Mouse (Mus musculus) liver, adult (tissue): ENCODE measurements around the gene 4931428L18Rik.

Experiments used
- GATA4 ChIP-seq: IDR thresholded peaks from 2 replicates; pipeline ENCODE4 v1.6.1; 2014; ENCODE audit warnings: mild to moderate bottlenecking, low read length; ENCODE audit not compliant: insufficient replicate concordance

4931428L18Rik gene

DNA sequence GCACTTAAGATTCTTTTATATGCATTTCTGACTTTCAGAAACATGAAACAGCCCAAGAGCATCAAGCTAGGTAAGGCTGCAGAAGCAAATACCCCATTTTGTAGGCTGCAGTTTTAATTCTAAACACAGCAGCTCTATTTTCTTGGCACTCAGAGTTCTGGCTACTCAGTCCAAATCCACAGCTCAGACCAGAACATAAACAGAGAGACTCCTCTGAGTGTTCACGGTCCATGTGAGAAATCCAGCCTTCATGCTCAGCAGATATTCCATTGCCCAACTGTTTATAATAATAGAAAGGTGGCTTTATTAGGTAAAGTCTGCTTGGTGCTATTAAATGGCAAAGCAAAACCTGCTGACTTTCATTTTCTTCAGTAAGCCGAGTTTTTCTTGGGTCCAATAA, 120.2 kb downstream of the 4931428L18Rik start:
- no peak for TF ChIP-seq GATA4

DNA sequence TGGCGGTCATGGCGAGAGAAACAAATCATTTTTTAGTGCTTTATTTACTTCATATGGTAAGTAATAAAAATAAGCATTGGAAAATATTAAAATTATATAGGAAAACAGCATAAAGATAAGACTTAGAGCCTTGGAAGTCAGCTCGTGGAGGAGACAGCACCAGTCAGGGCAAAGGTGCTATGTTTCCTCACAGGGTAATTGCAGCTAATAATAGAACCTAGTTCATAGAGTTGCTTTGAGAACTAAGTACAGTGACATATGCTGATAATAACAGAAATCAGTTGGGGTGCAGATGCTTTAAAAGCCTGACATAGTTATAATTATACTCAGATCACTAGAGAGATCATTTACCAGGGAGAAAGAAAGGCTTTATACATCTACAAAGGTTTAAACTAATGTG, 125.3 kb downstream of the 4931428L18Rik start:
- no peak for TF ChIP-seq GATA4

DNA sequence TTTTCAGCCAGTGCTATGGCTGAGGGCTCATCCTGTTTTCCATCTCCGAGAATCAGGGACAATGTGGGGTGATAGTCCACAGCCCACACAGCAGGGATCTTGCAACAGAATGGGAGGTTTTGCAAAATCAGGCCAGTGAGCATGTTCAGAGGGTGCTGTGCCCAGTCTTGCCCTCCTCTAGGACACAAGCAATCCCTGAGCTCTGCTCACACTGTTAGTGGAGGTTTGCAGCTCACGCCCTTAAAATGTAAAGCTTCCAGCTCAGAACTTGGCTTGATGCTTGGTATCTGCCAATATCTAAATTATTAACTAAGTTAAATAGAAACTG, 126.1 kb downstream of the 4931428L18Rik start:
- TF ChIP-seq GATA4: peak; percentile 24; the same call in 1 of the 2 replicates

DNA sequence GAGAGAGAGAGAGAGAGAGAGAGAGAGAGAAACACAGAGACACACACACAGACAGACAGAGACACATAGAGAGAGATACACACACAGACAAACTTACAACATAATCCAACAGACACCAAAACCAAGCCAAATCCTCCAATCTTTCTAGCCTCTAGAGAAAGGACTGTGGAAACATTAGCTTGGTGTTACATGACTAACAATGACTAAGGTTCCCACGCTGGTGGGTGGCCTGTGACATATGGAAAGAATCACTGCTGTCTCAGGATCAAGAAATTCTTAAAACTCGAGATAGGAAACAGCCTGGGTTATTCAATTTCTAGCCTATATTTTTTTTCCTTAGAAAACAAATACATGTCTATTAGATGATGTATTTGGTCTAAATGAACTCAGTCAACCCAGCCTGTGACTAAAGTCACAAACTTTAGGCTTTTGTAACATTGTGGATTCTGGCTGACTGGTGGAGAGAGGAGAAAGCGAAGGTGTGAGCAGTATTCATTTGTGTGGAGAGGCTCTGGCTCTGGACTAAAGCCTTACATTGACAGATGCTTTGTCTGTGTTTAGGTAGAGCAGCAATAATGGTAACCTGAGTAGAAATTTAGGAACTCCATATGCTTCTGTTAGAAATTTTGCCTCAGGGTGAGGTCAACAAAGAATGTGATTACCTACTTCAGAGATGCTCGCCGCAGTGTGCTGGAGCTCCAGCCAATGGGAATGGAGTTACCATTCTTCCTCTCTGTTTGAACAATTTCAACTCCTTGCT, 126.6 kb downstream of the 4931428L18Rik start:
- TF ChIP-seq GATA4: no peak

DNA sequence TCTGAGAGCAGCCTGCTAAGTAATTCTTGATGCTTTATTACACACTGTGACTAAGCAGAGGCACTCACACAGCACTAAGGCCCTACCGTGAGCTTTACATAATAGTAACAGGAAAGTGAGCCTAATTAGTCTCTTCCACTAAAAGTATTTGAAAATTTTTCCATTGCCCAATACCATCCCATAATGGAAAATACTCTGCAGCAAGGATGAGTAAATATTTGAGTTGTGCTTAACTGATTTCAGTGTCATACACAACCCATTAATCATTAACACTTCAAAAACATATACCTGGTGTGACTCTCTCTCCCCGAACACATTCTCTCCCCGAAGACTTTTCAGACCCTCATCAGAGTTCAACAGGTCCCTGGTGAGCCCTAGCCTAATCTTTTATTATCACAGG, 127.7 kb downstream of the 4931428L18Rik start:
- TF ChIP-seq GATA4: 0 out of 2 replicates have a peak, but pooled peaks have one; percentile 17

DNA sequence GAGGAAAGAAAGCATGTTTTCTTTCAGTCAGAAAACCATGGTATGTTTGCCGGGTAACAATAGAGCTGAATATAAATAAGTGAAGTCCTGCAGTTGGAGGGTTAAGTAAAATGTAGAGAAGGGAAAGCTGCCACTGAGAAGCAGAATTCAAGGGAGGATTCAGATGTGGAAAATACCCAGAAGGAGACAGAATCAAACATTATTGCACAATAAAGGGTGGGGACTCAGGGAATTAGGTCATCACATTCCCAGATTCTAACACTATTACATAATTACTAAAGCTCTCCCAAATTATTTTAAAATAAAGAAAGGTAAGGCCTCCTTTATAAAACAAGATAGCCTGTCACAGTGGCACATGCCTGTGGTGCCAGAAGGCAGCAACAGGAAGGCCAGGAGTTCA, 128.5 kb downstream of the 4931428L18Rik start:
- TF ChIP-seq GATA4: no peak

DNA sequence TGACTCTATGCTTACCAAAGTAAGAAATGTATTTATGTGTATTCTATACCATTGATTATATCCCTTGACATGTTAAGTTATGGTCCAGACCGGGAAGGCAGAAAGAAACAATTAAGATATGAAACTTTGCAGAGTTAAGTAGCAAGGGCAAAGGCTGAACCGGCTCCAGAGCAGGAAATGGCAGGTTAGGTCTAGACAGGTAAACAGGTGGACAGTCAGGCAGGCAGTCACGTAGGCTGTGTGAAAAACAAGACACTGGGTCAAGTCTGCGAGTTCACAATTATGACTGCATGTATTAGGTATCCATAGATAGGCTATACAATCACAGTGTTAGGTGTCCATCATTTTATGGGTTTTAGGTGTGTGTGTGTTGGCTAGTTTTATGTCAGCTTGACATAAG, 133.8 kb downstream of the 4931428L18Rik start:
- TF ChIP-seq GATA4: no peak

DNA sequence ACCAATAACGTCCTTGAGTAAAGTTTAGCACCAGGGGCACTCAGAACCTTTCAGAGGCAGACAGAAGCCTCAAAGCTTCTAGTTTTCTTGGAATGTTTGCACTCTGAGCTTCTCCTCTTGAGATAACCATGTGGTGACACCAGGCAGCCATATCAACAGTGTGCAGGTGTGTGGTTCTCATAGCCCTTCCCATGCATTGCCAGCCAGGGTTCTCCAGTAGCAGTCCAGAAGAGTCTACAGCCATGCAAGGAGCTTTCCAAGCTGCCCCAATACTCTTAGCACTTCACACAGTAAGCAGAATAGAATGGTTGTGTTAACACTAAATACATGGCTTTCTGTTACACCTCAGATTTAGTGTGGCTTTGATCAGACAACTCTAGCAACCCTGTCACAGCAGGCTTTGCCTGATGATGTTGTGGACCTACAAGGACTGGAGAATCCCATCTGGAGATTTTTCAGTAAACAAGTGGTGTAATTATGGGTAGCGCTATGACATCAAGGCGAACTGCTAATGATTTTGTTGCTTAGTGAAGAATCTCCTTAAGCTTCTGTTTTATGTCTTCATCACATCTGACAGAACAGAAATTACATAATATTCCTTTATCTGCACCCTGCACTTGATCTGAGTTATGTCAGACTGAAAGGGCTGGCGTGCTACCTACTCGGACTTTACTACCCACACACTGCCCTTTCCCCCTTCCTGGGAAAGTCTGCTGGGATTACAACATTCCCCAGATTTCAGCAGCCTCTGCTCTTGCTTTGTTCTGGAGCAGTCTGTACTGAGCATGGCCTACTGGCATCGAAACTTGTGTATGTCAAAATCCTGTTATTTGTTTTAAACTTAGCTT, 149.7 kb downstream of the 4931428L18Rik start:
- TF ChIP-seq GATA4: peak; percentile 73; the same call in 1 of the 2 replicates

DNA sequence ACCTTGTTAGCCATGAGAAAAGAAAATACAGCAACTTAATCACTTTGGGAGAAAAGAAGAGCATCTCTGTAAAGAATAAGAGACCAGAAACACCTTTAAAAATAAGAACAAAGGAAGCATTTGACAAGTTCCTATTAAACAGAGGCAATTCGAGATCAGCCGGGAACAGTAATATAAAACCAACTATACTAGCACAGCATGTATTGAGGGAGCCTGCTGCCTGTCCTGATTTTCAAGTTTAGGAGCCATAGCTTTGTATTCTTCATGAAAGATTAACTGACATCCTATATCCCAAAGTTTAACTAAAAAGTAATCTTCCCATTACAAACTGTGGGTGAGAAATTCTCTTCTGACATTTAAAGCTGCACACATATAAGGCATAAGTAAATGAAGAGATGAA, 151.3 kb downstream of the 4931428L18Rik start:
- no peak for TF ChIP-seq GATA4

DNA sequence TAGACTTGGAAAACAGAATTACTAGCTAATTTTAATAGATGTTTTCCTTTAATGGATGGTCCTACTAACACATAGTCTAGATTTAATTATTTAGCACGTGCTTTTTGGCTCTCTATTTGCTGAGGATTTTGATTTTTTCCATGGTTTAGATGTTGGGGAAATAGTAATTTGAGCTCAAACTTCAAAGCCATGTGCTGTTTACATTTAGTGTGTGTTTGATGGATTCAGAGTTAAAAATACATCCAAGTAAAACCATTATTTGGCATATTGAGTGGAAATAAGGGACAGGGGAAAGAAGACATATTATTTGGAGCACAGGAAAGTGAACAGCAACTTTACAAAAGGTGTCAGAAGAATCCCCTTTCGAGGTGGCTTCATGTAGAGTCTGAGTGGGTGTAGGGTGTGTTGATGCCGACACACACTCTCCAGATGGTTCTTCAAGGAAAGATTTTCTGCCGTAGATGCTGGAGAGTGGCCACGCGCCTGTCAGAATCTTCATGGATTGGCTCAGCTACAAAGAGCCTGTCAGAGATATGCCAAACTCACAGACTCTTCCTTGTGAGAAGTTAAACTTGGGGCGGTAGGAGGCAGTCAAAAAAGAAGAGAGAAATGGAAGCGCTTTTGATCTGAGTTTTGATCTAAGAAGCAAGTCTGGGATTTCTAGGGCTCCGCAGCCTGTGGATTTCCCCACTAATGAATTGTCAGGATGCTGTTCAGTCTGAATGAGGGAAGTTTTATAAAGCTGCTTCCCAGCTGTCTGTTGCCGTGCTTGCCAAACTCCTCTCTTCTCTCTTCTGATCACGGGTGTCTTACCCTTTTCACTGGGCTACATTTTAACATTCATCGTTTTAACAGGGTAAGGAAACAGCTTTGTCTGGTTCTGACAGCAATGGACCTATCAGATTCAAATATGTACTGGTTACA, 157.4 kb downstream of the 4931428L18Rik start:
- no peak for TF ChIP-seq GATA4

DNA sequence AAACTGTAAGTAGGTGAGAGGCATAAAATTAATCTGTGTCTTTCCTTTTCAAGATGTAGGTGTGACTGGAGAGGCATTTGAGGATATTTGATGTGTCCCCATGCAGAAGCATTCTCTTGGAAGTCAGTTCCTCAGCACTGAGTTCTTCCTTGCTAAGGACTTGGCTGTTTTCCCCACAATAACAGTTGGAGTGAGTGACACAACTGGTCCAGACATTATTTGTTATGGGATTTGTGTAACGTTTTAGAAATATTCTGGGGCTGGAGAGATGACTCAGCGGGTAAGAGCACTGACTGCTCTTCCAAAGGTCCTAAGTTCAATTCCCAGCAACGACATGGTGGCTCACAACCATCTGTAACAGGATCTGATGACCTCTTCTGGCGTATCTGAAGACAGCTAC, 162.7 kb downstream of the 4931428L18Rik start:
- no peak for TF ChIP-seq GATA4

DNA sequence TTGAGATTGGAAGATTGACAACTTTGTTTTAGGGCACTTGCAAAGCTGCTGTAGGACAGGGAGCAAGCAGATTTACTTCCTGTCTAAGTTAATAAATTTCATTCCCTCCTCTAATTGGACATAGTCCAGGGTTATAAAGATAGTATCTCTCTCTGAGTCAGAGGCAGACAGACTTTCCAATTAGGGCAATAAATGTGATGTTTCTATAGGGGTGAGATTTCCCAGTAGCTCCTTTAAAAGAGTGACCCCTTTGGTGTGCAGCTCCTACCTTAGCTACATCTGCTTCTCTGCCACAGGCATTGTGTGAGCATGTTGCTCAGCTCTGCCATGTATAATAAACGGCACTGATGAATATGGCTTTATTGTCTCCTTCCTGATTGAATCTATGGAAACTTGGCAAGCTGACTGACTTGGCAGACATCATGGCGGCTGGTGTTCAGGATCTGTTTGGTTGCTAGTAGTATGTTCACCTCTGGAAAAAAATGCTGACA, 163.6 kb downstream of the 4931428L18Rik start:
- TF ChIP-seq GATA4: no peak

DNA sequence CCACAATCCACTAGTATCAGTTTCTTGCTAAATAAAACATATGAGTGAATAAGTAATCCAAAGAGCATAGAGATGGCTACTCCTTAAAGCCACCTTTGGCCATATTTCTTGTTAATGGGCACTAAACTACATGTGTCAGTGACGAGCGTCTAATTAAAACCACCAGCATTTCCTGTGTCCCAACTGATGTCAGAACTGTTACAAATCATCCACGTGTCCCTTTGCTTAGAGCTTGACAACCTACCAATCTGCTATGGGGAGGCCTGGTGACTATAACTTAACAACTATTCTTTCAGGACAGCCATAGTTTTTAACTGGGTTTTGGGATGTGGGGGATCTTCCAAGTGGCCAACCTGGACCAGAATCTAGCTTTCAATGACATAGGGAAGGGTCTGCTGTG, 164.3 kb downstream of the 4931428L18Rik start:
- TF ChIP-seq GATA4: no peak

DNA sequence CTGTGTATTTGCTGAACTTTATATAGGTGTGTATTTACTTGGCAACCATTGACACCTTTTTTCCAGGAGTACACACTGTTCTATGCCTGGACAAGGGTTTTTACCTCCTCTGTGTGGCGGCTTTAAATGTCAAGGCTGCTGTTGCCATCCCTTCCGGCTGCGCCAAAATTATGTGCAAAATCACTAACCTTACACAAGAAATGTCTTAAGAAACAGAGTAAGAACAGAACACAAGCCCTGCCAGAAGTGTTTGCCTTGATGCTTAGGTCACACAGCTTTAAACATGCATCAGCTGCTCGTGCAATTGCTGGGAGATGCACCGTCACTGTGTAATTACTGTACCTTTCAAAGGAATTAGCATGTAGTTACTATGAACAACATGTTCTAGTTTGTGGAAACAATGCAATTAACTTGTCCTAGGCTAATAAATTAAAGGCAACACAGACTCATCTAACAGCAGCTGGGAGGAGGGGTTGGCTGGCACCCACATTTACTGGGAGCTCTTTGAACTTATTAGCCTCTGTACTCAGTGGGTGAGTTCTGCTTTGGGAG, 171.0 kb downstream of the 4931428L18Rik start:
- TF ChIP-seq GATA4: no peak

DNA sequence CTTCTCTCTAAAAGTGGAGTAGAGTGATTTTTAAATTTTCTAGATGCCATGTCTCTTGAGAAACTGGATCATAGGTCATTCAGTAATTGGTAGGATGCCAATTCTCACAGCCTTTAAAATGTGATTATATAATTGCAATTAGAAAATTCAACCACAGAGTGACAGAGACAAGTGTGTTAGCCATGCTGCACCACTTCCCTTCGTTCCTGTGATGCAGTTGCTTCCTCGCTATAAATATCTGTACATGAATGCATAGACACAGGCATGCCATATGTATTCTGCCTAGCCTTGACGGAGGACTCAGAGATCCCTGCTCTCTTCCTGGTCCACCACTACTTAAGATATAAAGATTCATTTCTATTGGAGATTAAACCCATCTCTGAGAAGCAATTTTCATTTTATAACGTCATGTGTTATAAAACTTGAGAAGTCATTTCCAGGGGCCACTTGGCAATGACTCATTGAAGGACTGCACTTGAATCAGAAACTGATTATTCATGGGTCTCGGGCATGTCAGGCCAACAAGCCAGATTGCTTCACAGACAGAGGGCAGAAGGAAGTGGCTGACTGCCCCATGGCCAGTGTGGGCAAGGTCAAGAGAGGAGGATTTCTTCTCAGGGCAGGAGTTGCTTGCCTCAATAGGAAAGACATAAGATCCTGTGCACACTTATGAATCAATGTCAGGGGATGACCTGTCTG, 172.4 kb downstream of the 4931428L18Rik start:
- TF ChIP-seq GATA4: no peak

DNA sequence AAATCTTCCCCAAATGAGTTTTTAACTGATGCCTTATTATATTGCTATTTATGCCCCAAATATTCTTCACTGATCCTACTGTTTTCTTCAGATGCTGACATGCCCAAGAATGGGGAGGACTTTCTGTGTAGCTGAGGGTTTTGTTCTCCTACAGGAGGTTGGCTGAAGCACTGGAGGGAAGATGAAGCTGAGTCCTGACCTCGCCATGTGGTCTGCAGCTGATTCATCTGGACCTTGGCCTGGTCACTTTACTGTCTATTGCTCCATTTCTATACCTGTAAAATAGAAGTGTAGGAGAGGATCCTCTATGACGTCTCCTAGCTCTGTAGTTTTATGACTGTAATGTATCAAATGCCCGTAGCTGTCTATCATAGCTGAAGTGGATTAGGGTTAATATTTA, 179.3 kb downstream of the 4931428L18Rik start:
- no peak for TF ChIP-seq GATA4
